Mouse (Mus musculus) E14TG2a.4 (cell line): ENCODE data around the gene Rapgef4.

Experiments
- CTCF ChIP-seq: conservative IDR thresholded peaks from 2 replicates; pipeline ENCODE4 v1.5.1; 2014; ENCODE audit warnings: low read length
- NANOG ChIP-seq: IDR thresholded peaks from 2 replicates; pipeline ENCODE4 v1.6.1; 2014; ENCODE audit warnings: borderline replicate concordance, low read length, mixed read lengths
- POU5F1 ChIP-seq: IDR thresholded peaks from 2 replicates; pipeline ENCODE4 v1.6.1; 2014; ENCODE audit warnings: low read length, borderline replicate concordance

DNA sequence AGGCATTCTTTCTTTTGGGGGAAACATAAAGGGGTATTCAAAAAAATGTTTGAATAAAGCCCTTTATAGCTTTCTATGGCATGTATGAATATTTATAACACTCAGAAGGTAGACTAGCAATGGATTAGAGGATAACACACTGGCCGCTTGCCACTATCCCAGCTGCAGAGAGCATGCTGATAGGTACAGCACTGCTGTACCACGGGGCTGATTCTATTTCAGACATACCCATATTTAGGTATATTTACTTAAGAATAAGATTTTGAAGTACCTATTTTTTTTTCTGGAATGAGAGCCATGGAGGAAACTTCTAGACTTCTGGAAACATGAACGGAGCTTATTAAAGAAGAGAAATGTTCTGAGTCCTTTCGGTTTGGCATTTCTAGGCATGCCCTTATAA, 264.6 kb downstream of the Rapgef4 start:
- no peak for TF ChIP-seq CTCF
- no peak for TF ChIP-seq NANOG
- no peak for TF ChIP-seq POU5F1
